In the genomic region with DNA sequence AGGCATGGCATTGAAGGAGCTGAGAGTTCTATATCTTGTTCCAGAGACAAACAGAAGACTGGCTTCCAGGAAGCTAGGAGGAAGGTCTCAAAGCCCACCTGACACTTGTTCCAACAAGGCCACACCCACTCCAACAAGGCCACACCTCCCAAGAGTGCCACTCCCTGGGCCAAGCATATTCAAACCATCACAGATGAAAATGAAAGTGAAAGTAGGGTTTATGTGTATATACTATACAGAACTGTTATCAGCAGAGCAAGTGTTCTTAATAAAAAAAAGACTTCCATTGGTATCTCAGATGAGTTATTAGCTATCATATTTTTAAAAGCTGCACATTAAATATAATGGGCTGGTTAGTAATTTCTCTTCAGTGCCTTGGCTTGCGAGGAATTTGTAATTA, we compare ENCODE assay signal across 14 mouse cellular contexts.
"Had no signal": no experiment of that assay in that cellular context is flagged by ENCODE, and none has a peak within 500 bp of the region (broad histone marks: within the 10 kb centered on the region; RNA-seq: fewer than 3 reads in every experiment).

No protein-coding gene starts in this region.

- H3K27ac ChIP-seq: kidney, embryonic 15.5 days; limb, embryonic 12.5 days; limb, embryonic 15.5 days; liver, embryonic 14.5 days; macrophage; stomach, postnatal 0 days had no signal

- H3K36me3 ChIP-seq: kidney, embryonic 15.5 days; limb, embryonic 12.5 days; limb, embryonic 15.5 days had no signal

- H3K27me3 ChIP-seq: kidney, embryonic 15.5 days; limb, embryonic 12.5 days; limb, embryonic 15.5 days had no signal

- H3K4me1 ChIP-seq: kidney, embryonic 15.5 days; limb, embryonic 12.5 days; limb, embryonic 15.5 days had no signal

- H3K4me3 ChIP-seq: kidney, embryonic 15.5 days; limb, embryonic 12.5 days; limb, embryonic 15.5 days had no signal

- DNase-seq: kidney, postnatal 10 days; kidney, postnatal 4 days; left cerebral cortex, postnatal 4 days; liver, postnatal 0 days; lung, embryonic 14.5 days; midbrain, embryonic 14.5 days; thymus, adult 2 months; thymus, postnatal 14 days had no signal
